Mouse (Mus musculus) limb, embryonic 15.5 days (tissue): ENCODE results near the gene Csf3. TPM values are rescaled to one million over a fixed set of nuclear protein-coding genes. Genes with fewer than 3 reads are reported as not detected.
A peak's percentile ranks its signal among the peaks of the same experiment; 100 is the strongest.
"Not testable (repeated sequence)": the region's sequence is repeated elsewhere in the genome, so short reads cannot be mapped to it uniquely, and the experiment has no call there.

Experiments used
- ATAC-seq: fragments of 200-750 bp; cut with Nextera tagmentation; 2 replicates; pipeline ENCODE4 v1.8.0; 2017; ENCODE audit warnings: low read depth, moderate TSS enrichment; ENCODE audit not compliant: insufficient number of reproducible peaks, low FRiP score, low TSS enrichment
- H3K27ac ChIP-seq: fragments of 300-500 bp; sonication (generic); 2 replicates; pipeline ENCODE4 v1.5.1; 2015; ENCODE audit warnings: moderate library complexity, mild to moderate bottlenecking, inconsistent platforms
- H3K27me3 ChIP-seq: fragments of 300-500 bp; sonication (generic); 2 replicates; pipeline ENCODE4 v1.6.1; 2015; ENCODE audit warnings: inconsistent platforms
- H3K36me3 ChIP-seq: fragments of 300-500 bp; sonication (generic); 2 replicates; pipeline ENCODE4 v1.6.1; 2015; ENCODE audit warnings: inconsistent platforms
- H3K4me1 ChIP-seq: fragments of 300-500 bp; sonication (generic); 2 replicates; pipeline ENCODE4 v1.6.1; 2015; ENCODE audit warnings: inconsistent platforms
- H3K4me2 ChIP-seq: fragments of 300-500 bp; sonication (generic); 2 replicates; pipeline ENCODE4 v1.6.1; 2015; ENCODE audit warnings: mild to moderate bottlenecking, inconsistent platforms
- H3K4me3 ChIP-seq: fragments of 300-500 bp; sonication (generic); 2 replicates; pipeline ENCODE4 v1.5.1; 2015; ENCODE audit warnings: mild to moderate bottlenecking, inconsistent platforms
- H3K9ac ChIP-seq: fragments of 300-500 bp; sonication (generic); 2 replicates; pipeline ENCODE4 v1.6.1; 2015; ENCODE audit warnings: inconsistent platforms
- H3K9me3 ChIP-seq: fragments of 300-500 bp; sonication (generic); 2 replicates; pipeline ENCODE4 v1.6.1; 2016; ENCODE audit warnings: inconsistent platforms
- WGBS: fragments of 180-500 bp; shearing (Covaris S2); methylation state at CpG from one replicate; pipeline ENCODE4 v1.1.7; 2015; 5-methylcytosine and 5-hydroxymethylcytosine counted together
- polyA plus RNA-seq: library from polyadenylated mRNA; unstranded; fragments of >200 nt; fragmentation: Nextera tagmentation; extraction: Ambion mirVana; gene quantifications from 2 replicates; pipeline ENCODE4 v1.2.1, GENCODE M21; 2015

Csf3 gene
- polyA plus RNA-seq, 1 experiment from 2014 or later = 0.10 TPM

DNA sequence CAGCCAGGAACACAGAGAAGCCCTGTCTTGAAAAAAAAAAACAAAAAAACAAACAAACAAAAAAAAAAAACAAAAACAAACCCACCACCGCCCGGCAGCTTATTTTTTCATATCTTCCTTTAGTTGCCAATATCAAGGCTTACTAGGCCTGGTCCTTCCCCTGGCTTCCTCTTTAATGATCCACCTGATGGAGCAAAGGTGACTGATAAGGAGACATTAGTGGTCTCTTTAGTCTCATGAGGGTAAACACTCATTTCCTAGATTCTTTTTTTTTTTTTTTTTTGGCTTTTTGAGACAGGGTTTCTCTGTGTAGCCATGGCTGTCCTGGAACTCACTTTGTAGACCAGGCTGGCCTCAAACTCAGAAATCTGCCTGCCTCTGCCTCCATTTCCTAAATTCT lies 36.2 kb downstream of the Csf3 start:
- not testable (repeated sequence) for H3K4me3 ChIP-seq, H3K27me3 ChIP-seq, H3K4me2 ChIP-seq, H3K9ac ChIP-seq, H3K36me3 ChIP-seq, H3K27ac ChIP-seq, H3K9me3 ChIP-seq, ATAC-seq
- H3K4me1 ChIP-seq = peaks cover 21% of the 10 kb centered on the region
- WGBS = 92% methylated on average over 2 of the region's 2 CpGs

- 48% methylated on average over 4 of the region's 4 CpGs for WGBS
- Histone ChIP-seq H3K27me3 (no peaks in the 10 kb centered on the region), H3K4me1 (peaks cover 30% of the 10 kb centered on the region), H3K4me2 (no peak overlapping the region), H3K4me3 (no peak overlapping the region), H3K9me3 (no peaks in the 10 kb centered on the region), H3K9ac (no peak overlapping the region), H3K27ac (no peak overlapping the region), H3K36me3 (no peaks in the 10 kb centered on the region)
- ATAC-seq = no peak
These were observed 37.4 kb downstream of the Csf3 start for GRCm38 (mm10) chr11:98738428-98738911.

- no peaks in the 10 kb centered on the region for H3K27me3 ChIP-seq
- WGBS = 71% methylated on average over 9 of the region's 9 CpGs
- no peaks in the 10 kb centered on the region for H3K36me3 ChIP-seq
- H3K4me2 ChIP-seq = no peak overlapping the region
- H3K9ac ChIP-seq = no peak overlapping the region
- no peaks in the 10 kb centered on the region for H3K9me3 ChIP-seq
- H3K4me3 ChIP-seq = no peak overlapping the region
- H3K27ac ChIP-seq = no peak overlapping the region
- H3K4me1 ChIP-seq = peaks cover 35% of the 10 kb centered on the region
- ATAC-seq = no peak
These were observed 37.9 kb downstream of the Csf3 start for GRCm38 (mm10) chr11:98738925-98739324.

- peak overlapping the region; percentile 91 for H3K4me3 ChIP-seq
- H3K4me1 ChIP-seq = peaks cover 46% of the 10 kb centered on the region
- H3K9ac ChIP-seq = 0 out of 2 replicates have a peak overlapping the region, but pooled peaks have one; percentile 15
- no peak for ATAC-seq
- H3K27me3 ChIP-seq = no peaks in the 10 kb centered on the region
- peak overlapping the region; percentile 84 for H3K4me2 ChIP-seq
- peak overlapping the region; percentile 92 for H3K27ac ChIP-seq
- no peaks in the 10 kb centered on the region for H3K36me3 ChIP-seq
- no peaks in the 10 kb centered on the region for H3K9me3 ChIP-seq
- 10% methylated on average over 8 of the region's 8 CpGs for WGBS
These were observed 38.9 kb downstream of the Csf3 start for GRCm38 (mm10) chr11:98740026-98740392.

DNA sequence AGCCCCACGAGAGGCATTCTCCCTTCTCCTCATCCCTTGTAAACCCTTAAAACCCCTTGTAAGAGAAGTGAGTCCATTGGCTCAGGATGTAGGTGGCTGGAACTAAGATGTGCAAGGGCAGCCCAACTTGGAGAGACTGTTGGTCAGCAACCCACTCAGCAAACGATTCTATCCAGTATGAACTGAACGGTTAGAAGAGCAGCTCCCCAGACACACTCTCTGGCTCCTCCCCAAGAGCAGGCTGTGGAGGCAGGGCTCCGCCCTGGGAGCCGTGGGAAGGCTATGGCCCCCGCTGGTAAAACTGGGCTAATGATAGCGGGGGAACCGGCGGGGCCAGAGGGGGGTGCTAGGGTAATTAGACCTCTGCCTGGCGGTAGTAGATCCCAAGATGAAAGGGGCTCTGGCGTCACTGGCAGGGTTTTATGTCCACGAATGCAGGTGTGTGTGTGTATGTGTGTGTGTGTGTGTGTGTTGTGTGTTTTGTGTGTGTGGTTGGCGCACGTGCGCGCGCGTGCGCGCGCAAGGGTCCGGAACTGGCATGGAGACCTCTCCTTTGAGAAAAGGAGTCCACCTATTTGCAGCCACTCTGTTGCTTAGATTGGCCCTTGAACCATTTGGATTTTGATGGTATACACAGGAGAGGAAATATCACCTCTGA lies 39.5 kb downstream of the Csf3 start, which contains the start of gene Thra:
Thra (plus strand) TSS at position 246 of the 658 bp plus-strand sequence.
- under 1% methylated on average over 22 of the region's 22 CpGs for WGBS
- peak within 1 kb of the TSS; percentile 84 for H3K4me2 ChIP-seq

GRCm38 (mm10) chr11:98741051-98741620 lies 40.1 kb downstream of the Csf3 start:
- Histone ChIP-seq H3K4me2 (peak overlapping the region; percentile 84), H3K4me1 (peaks cover 56% of the 10 kb centered on the region), H3K4me3 (peak overlapping the region; percentile 91), H3K9ac (peak overlapping the region; percentile 96), H3K36me3 (no peaks in the 10 kb centered on the region), H3K27ac (peak overlapping the region; percentile 92), H3K27me3 (no peaks in the 10 kb centered on the region), H3K9me3 (no peaks in the 10 kb centered on the region)
- WGBS = under 1% methylated on average over 17 of the region's 17 CpGs
- no peak for ATAC-seq

More for the DNA sequence above, 39.5 kb downstream of the Csf3 start, which contains the start of gene Thra:
- Histone ChIP-seq H3K9me3 (no peaks in the 10 kb centered on the region), H3K9ac (peak within 1 kb of the TSS; percentile 96), H3K36me3 (no peaks in the 10 kb centered on the region), H3K4me3 (peak within 1 kb of the TSS; percentile 91), H3K4me1 (peaks cover 50% of the 10 kb centered on the region), H3K27me3 (no peaks in the 10 kb centered on the region), H3K27ac (peak within 1 kb of the TSS; percentile 92)
- no peak for ATAC-seq

DNA sequence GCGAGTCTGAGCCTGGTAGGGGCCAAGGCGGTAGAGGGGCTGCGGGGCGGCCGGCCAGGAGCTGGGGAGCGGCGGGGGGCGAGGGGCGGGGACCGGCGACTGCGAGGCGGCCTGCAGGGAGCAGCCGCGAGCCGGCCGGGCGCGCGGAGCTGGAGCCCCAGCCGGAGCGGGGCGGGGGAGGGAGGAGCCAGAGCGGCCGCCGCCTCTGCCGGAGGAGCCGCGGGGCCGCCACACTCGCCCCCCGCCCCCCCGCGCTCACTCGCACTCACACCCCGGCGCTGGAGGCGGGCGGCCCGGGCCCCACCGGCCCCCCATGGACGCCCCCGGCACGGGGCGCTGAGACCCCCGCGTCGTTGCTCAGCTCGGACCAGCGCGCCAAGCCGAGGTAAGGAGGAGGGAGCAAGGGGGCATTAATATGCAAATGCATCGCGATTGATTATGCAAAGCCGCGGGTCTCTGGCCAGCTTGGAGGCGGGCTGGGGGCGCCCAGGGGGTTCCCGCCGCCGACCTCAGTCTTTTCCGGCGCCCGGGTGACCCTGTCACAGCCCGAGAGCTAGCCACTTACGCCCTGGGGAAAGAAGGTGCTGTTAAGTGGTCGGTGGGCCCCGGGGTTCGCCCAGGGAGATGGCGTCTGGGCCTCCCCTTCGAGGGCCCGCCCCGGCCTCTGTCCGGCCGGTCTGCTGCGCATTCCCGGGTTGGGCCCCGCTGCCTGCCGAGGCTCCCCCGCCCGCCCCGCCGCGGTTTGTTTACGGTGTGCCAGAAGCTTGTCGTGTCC lies 40.7 kb downstream of the Csf3 start:
- H3K36me3 ChIP-seq = no peaks in the 10 kb centered on the region
- ATAC-seq = peak; percentile 74
- H3K4me3 ChIP-seq = peak overlapping the region; percentile 91
- WGBS = 0% methylated on average over 43 of the region's 86 CpGs
- no peaks in the 10 kb centered on the region for H3K9me3 ChIP-seq
- H3K27ac ChIP-seq = peak overlapping the region; percentile 92
- H3K27me3 ChIP-seq = no peaks in the 10 kb centered on the region
- peak overlapping the region; percentile 84 for H3K4me2 ChIP-seq
- H3K9ac ChIP-seq = peak overlapping the region; percentile 96
- peaks cover 63% of the 10 kb centered on the region for H3K4me1 ChIP-seq

GRCm38 (mm10) chr11:98742397-98743291 lies 41.6 kb downstream of the Csf3 start:
- 5% methylated on average over 14 of the region's 21 CpGs for WGBS
- H3K4me1 ChIP-seq = peaks cover 70% of the 10 kb centered on the region
- no peaks in the 10 kb centered on the region for H3K27me3 ChIP-seq
- ATAC-seq = no peak
- peak overlapping the region; percentile 91 for H3K4me3 ChIP-seq
- no peaks in the 10 kb centered on the region for H3K36me3 ChIP-seq
- peak overlapping the region; percentile 92 for H3K27ac ChIP-seq
- peak overlapping the region; percentile 96 for H3K9ac ChIP-seq
- peak overlapping the region; percentile 84 for H3K4me2 ChIP-seq
- no peaks in the 10 kb centered on the region for H3K9me3 ChIP-seq

DNA sequence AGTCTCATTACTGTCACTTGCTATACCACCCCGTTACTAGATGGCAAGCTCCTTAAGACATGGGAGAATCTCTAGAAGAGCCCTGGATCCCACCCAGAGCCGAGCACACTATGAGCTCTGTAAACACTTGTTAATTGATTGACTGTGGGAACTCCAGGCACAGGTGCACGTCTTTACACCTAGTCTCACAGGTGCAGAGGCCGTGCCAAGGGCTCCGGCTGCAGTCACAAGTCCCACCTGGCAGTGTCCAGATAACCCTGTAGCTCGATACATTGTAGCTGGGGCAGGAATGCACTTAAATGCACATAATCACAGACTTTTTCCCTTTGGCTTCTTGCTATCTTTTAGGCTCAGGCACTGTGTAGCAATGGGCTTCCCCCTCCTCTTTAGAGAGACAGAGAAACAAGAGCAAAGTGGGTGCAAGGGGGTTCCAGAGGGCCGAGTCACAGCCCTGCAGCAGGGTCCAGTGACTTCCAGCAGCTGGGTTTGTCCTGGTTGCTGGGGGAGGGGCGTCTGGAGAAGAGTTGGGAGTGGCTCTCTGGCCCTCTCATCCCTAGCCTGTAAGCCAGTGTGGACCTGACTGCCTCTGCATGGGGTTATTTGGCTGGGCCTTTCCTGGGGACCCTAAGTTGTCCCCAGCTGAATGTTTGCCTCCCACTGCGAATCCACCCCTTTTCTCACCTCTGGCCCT lies 42.7 kb downstream of the Csf3 start:
- Histone ChIP-seq H3K4me2 (peak overlapping the region; percentile 84), H3K9ac (0 out of 2 replicates have a peak overlapping the region, but pooled peaks have one; percentile 20), H3K4me1 (peaks cover 79% of the 10 kb centered on the region), H3K4me3 (peak overlapping the region; percentile 91), H3K27ac (peak overlapping the region; percentile 92), H3K9me3 (no peaks in the 10 kb centered on the region), H3K36me3 (no peaks in the 10 kb centered on the region), H3K27me3 (no peaks in the 10 kb centered on the region)
- 9% methylated on average over 9 of the region's 9 CpGs for WGBS
- ATAC-seq = no peak

DNA sequence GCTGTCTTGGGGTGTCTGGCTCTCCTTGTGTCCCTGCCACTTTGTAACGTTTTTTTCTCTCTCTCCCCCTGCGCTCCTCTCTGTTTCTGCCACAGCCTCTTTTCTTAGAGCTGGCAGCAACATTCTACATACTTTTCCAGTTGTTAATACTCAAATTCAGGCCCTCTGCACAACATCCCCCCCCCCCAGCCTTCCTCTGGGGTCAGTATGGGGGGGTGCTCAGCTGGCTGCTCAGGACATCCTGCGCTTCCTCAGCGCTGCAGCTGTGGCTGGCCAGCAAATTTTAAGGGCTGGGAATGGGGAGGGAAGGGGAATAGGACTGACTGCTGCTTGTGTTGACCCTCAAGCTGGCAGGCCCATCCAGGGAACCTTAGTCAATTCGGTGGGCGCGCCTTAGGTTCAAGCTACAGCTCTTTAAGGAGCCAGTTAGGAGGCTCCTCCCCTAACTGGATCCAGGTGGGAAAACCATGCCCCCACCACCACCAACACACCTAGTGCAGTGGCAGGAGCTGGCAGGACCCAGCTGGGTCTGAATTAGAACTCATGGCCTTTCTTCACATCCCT lies 43.5 kb downstream of the Csf3 start:
- ATAC-seq = no peak
- no peaks in the 10 kb centered on the region for H3K27me3 ChIP-seq
- WGBS = 28% methylated on average over 7 of the region's 7 CpGs
- 0 out of 2 replicates have a peak overlapping the region, but pooled peaks have one; percentile 20 for H3K9ac ChIP-seq
- no peaks in the 10 kb centered on the region for H3K36me3 ChIP-seq
- peak overlapping the region; percentile 84 for H3K4me2 ChIP-seq
- peaks cover 87% of the 10 kb centered on the region for H3K4me1 ChIP-seq
- H3K27ac ChIP-seq = peak overlapping the region; percentile 92
- H3K9me3 ChIP-seq = no peaks in the 10 kb centered on the region
- H3K4me3 ChIP-seq = peak overlapping the region; percentile 91
